Mouse (Mus musculus): Measurements from ENCODE around the gene Tspan18. TPM values are rescaled to one million over a fixed set of nuclear protein-coding genes. Genes with fewer than 3 reads are reported as not detected.

Gene Tspan18
- polyA plus RNA-seq, 1 experiment from 2014 or later, result 44.8 TPM

DNA sequence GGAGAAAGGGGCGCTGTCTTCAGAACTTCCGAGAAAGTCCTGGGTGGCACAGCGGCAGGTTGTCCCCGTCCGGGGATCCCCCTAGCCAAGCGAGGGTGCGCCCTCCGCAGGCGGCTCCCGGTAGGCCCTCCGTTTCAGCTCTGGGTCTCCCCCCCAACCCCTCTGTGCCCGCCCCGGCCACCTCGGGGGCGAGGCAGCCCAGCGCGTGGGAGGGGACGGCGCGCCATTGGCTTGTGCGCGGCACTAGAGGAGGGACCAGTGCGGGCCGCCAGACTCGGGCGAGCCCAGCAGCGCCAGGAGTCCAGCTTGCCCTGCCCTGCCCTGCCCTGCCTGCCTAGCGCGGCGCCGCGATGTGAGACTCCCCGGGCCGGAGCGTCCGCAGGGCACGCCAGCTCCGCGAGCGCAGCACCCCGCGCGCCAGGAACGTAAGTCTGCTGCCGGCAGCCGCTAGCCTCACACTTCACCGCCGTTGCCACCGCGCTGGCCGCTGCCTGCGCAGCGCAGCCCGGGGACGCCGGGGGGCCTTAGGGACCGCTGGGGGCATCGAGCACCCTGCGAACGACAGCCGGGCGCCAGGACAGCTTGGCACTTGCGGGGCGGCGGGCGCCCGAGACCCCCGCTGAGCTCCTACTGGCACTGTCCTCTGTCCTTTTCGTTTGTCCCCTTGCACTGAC is 146.8 kb downstream of the Tspan18 start, which contains the start of gene Trp53i11:
Trp53i11 (plus strand) TSS at position 226 of the 674 bp plus-strand sequence.
- Histone ChIP-seq H3K9me3 (replicated peaks) (no peaks in the 10 kb centered on the region), H3K4me1 (peaks cover 73% of the 10 kb centered on the region), H3K27ac (peak within 1 kb of the TSS; percentile 74), H3K9ac (peak within 1 kb of the TSS; percentile 80), H3K4me2 (peak within 1 kb of the TSS; percentile 100), H3K36me3 (no peaks in the 10 kb centered on the region), H3K4me3 (replicated peaks) (peak within 1 kb of the TSS; percentile 80), H3K27me3 (peaks cover 36% of the 10 kb centered on the region)
- WGBS, result 0% methylated on average over 61 of the region's 69 CpGs
- peak; percentile 90 for ATAC-seq (replicated peaks; ENCODE audit: low FRiP score)

DNA sequence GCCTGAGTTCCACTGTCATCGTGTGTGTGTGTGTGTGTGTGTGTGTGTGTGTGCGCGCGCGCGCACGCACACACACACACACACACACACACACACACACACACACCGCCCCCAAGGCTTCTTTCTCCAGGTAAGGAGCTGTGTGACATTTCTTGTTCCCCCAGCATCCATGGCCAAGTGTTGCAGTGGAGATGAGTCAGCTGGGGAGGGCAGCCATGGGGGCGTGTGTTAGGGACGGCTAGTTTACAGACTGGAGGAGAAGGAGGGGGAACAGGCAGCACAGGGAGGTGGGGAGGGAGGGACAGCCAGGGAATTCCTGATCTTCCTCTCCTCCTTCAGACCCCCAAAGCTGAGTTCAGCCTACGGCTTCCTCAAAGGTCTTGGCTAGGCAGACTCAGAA is 151.4 kb downstream of the Tspan18 start:
- peaks cover 71% of the 10 kb centered on the region for H3K27me3 ChIP-seq
- peaks cover 54% of the 10 kb centered on the region for H3K4me1 ChIP-seq
- WGBS, result 71% methylated on average over 11 of the region's 11 CpGs
- no peak overlapping the region for H3K9ac ChIP-seq
- H3K4me2 ChIP-seq, result no peak overlapping the region
- H3K9me3 ChIP-seq (replicated peaks), result no peaks in the 10 kb centered on the region
- no peak for ATAC-seq (replicated peaks; ENCODE audit: low FRiP score)
- H3K27ac ChIP-seq, result no peak overlapping the region
- H3K4me3 ChIP-seq (replicated peaks), result no peak overlapping the region
- H3K36me3 ChIP-seq, result no peaks in the 10 kb centered on the region

DNA sequence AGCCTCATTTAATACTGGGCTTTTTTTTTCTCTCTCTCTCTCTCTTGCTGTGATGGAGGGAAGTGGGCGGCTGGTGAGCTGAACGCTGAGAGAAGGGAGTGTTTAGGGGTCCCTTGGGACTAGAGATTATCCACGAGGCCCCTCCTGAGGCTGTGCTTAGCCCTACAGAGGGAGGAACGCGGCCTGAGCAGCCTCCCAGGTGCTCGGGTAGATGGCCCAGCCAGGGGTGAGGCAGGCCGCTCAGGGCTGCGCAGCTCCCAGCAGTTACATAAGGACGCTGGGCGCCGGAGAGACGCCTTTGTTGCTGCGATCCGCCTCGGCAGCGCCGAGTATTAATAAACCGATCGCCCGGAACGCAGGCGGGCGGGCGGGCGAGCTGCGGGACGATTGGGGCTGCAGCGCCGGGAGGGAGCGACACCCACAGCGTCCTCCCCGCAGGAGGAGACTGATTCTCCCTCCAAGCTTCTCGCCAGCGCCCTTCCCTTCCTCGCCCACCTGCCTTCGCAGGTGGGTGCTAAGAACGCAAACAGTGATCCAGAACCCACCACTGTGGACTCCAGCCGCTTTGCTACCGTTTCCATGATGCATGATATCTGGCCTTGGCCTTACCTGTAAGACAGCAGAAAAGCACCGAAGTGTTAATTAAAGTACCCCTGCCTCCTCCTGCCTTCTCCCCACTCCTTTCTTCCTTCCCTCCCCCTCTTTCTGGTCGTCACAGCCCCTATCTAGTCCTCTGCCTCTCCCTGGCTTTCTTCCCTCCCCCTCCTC is 154.0 kb downstream of the Tspan18 start:
- Histone ChIP-seq H3K4me2 (peak overlapping the region; percentile 64), H3K27me3 (peaks cover 54% of the 10 kb centered on the region), H3K27ac (no peak overlapping the region), H3K9me3 (replicated peaks) (no peaks in the 10 kb centered on the region), H3K9ac (peak overlapping the region; percentile 19; the same call in 1 of the 2 replicates), H3K4me1 (peaks cover 70% of the 10 kb centered on the region), H3K36me3 (no peaks in the 10 kb centered on the region), H3K4me3 (replicated peaks) (peak overlapping the region; percentile 31)
- WGBS, result 2% methylated on average over 40 of the region's 41 CpGs
- no peak for ATAC-seq (replicated peaks; ENCODE audit: low FRiP score)

DNA sequence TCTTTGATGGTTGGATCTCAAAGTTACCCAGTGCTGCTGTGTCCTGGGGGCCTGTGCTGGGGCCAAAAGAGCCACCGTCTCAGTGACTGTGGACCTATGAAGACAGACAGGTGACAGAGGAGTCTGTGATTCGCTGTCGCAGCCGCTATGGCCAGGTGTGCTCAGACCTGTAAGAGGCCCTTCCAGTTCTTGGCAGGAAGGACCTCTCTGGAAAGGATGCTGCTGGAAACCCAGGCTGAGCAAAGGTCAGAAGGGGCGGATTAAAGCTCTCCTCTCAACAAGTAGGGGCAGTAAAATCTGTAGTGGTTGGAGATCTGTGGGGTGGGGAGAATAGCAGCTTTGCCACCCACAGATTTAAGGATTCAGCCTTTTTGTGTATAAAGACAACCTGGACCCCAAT is 154.7 kb downstream of the Tspan18 start:
- Histone ChIP-seq H3K27ac (no peak overlapping the region), H3K36me3 (no peaks in the 10 kb centered on the region), H3K4me2 (peak overlapping the region; percentile 64; the same call in 1 of the 2 replicates), H3K27me3 (peaks cover 48% of the 10 kb centered on the region), H3K9ac (peak overlapping the region; percentile 19; the same call in 1 of the 2 replicates), H3K9me3 (replicated peaks) (no peaks in the 10 kb centered on the region), H3K4me3 (replicated peaks) (no peak overlapping the region), H3K4me1 (peaks cover 76% of the 10 kb centered on the region)
- ATAC-seq (replicated peaks; ENCODE audit: low FRiP score), result no peak
- WGBS, result 56% methylated on average over 5 of the region's 5 CpGs

DNA sequence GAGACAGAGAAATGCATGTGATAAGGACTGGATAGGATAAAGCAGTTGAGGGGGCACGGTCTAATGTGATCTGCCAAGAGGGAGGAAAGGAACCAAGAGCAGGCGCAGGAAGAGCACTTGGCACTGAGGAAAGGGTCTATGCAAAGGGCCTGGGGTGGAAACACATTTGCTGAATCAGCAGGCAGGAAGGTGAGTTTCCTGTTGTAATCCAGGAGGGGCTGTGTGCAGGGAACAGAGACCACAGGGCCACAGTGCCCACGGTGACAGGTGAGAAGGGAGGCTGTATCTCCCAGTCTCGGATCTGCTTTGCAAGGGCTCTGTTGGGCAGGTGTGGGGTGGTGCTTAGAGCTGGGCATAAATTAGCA is 156.0 kb downstream of the Tspan18 start:
- WGBS, result 67% methylated on average over 4 of the region's 4 CpGs
- H3K9ac ChIP-seq, result no peak overlapping the region
- no peak overlapping the region for H3K4me3 ChIP-seq (replicated peaks)
- no peak overlapping the region for H3K27ac ChIP-seq
- H3K36me3 ChIP-seq, result no peaks in the 10 kb centered on the region
- H3K9me3 ChIP-seq (replicated peaks), result no peaks in the 10 kb centered on the region
- ATAC-seq (replicated peaks; ENCODE audit: low FRiP score), result no peak
- peaks cover 40% of the 10 kb centered on the region for H3K27me3 ChIP-seq
- H3K4me2 ChIP-seq, result no peak overlapping the region
- peaks cover 72% of the 10 kb centered on the region for H3K4me1 ChIP-seq

DNA sequence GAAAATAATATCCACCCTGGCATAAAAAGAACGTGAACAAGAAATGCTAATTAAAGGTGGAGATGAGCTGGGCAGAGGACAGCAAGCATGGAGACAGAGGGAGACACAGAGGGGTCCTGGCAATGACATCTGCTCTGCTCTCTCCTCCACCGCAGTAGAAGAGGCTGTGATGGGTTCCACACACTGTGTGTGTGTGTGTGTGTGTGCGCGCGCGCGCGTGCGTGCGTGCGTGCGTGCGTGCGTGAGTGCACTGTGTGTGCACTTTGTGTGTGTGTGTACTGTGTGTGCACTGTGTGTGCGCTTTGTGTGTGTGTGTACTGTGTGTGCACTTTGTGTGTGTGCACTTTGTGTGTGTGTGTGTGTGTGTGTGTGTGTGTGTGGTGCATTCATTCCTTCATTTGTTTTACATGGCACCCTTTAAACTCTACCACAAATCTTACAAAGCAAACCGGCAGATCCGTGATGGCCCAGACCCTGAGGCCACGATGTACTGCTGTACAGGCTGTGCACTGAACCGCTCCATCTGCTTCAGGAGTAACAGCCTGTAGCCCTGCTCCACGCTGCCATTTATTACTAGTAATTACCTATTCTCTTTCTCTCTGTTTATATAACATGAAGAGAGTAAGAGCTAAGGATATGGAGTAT is 156.5 kb downstream of the Tspan18 start:
- ATAC-seq (replicated peaks; ENCODE audit: low FRiP score), result no peak

DNA sequence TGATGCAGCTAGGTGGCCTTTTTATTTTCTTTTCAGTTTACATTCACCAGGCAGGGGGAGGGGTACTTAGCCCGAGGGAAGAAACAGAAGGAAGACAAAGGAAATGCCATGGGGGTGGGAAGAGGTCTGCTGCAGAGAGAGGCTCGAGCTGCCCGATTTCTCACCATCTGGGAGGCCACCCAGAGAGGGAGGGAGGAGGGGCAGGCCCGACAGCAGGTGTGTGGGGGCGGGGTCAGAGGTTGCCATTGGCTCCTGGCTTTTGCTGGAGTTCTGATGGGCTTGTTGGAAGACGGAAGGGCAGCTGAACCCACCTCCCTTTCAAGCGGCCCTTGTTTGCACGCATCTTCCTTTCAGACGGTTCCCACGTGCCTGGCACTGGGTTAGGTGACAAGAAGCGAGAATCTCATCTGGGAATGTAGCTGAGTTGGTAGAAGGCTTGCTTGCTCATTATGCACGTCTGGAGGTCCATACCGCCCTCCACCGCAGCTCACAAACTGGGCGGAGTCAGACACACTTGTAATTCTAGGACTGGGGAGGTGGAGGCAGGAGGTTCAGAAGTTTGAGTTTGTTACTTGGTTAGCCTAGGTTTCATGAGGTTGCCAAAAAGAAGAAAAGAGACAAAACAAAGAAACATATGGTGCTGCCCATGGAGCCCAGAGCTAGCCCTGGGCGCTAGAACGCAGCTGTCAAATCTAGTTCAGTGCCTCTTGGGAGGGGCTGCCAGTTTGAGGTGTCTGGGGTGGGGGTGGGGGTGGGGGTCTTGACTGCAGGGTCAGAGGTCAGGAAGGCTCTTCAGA is 157.2 kb downstream of the Tspan18 start:
- Histone ChIP-seq H3K4me1 (peaks cover 67% of the 10 kb centered on the region), H3K27ac (peak overlapping the region; percentile 24), H3K4me2 (peak overlapping the region; percentile 51), H3K27me3 (peaks cover 32% of the 10 kb centered on the region), H3K4me3 (replicated peaks) (peak overlapping the region; percentile 27), H3K9me3 (replicated peaks) (no peaks in the 10 kb centered on the region), H3K9ac (no peak overlapping the region), H3K36me3 (no peaks in the 10 kb centered on the region)
- WGBS, result 6% methylated on average over 17 of the region's 17 CpGs
- peak; percentile 47 for ATAC-seq (replicated peaks; ENCODE audit: low FRiP score)

More for the DNA sequence above, 156.5 kb downstream of the Tspan18 start:
- 68% methylated on average over 20 of the region's 20 CpGs for WGBS
- Histone ChIP-seq H3K36me3 (no peaks in the 10 kb centered on the region), H3K4me2 (no peak overlapping the region), H3K27me3 (peaks cover 38% of the 10 kb centered on the region), H3K27ac (no peak overlapping the region), H3K4me1 (peaks cover 67% of the 10 kb centered on the region), H3K4me3 (replicated peaks) (no peak overlapping the region), H3K9ac (no peak overlapping the region), H3K9me3 (replicated peaks) (no peaks in the 10 kb centered on the region)

DNA sequence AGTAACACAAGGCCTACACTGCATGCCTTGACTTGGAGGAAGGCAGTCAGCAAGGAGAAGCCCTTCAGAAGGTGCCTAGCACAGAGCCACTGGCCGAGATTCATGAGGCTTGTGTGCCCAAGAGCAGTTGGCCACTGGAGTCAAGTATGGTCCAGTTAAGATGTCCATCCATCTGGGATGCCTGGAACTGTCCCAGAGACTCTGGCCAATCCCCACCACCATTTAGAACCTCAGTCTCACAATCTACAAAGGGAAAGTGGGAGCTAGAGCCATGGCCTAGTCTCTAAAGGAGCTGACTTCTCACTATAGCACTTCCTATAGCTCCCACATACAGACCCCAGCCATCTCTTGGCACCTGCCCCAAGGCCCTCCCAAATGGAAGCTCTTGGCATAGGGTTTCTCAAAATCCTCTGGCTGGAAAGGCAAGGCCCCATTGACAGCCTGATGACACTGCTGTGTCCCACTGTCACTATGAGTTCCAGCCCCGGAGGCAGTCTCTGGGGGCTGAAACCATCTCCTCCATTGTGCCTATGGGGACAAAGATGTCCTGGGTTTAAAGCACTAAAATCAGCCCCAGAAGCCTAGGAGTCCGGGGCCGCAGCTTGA is 158.0 kb downstream of the Tspan18 start:
- Histone ChIP-seq H3K4me3 (replicated peaks) (no peak overlapping the region), H3K36me3 (no peaks in the 10 kb centered on the region), H3K9ac (no peak overlapping the region), H3K4me2 (peak overlapping the region; percentile 51), H3K27me3 (peaks cover 24% of the 10 kb centered on the region), H3K27ac (no peak overlapping the region; the same call in 1 of the 2 replicates), H3K9me3 (replicated peaks) (no peaks in the 10 kb centered on the region), H3K4me1 (peaks cover 67% of the 10 kb centered on the region)
- WGBS, result 27% methylated on average over 4 of the region's 4 CpGs
- ATAC-seq (replicated peaks; ENCODE audit: low FRiP score), result no peak

DNA sequence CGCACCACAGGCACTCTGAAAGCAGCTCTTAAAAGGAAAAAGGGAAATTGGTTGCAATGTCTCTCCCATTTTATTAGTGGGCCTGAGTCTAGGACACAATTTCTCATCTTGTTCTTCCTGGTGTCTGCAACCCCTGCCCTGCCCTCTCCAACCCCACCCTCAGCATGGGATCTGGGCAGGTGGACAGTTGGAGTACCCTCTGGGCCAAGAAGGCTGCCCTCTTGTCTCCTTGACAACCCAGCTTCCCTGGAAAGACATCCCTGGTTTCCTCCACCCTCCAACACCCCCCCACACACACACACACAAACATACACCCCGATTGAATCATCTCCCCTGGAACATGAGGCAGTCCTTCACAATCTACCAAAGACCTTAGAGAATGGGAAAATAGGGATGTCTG is 158.6 kb downstream of the Tspan18 start:
- Histone ChIP-seq H3K9ac (no peak overlapping the region), H3K27me3 (peaks cover 23% of the 10 kb centered on the region), H3K36me3 (no peaks in the 10 kb centered on the region), H3K4me3 (replicated peaks) (no peak overlapping the region), H3K9me3 (replicated peaks) (no peaks in the 10 kb centered on the region), H3K4me2 (no peak overlapping the region), H3K27ac (no peak overlapping the region), H3K4me1 (peaks cover 67% of the 10 kb centered on the region)
- no peak for ATAC-seq (replicated peaks; ENCODE audit: low FRiP score)
- 73% methylated on average over 2 of the region's 2 CpGs for WGBS

DNA sequence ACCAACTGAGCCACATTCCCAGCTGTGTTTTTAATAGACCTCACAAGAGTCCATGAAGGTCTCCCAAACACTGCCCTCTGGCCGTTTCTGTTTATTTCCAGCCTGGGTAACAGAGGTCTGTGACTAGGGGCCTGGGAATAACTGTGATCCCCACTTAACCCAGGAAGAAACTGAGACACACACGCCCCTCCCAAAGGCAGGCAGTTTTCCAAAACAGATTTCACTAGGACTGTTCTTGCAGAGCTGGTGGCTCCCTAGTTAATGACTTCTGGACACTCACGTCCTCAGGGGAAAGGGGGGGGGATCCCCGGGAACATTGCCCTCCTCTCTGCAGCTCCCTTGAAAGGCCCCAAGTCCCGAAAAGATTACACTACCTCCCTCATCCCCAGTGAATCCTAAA is 159.0 kb downstream of the Tspan18 start:
- no peak overlapping the region for H3K9ac ChIP-seq
- ATAC-seq (replicated peaks; ENCODE audit: low FRiP score), result no peak; the same call in 1 of the 2 replicates
- H3K4me1 ChIP-seq, result peaks cover 66% of the 10 kb centered on the region
- no peaks in the 10 kb centered on the region for H3K9me3 ChIP-seq (replicated peaks)
- H3K4me3 ChIP-seq (replicated peaks), result no peak overlapping the region
- no peak overlapping the region for H3K4me2 ChIP-seq
- no peak overlapping the region for H3K27ac ChIP-seq
- H3K27me3 ChIP-seq, result peaks cover 24% of the 10 kb centered on the region
- 16% methylated on average over 5 of the region's 5 CpGs for WGBS
- H3K36me3 ChIP-seq, result no peaks in the 10 kb centered on the region

DNA sequence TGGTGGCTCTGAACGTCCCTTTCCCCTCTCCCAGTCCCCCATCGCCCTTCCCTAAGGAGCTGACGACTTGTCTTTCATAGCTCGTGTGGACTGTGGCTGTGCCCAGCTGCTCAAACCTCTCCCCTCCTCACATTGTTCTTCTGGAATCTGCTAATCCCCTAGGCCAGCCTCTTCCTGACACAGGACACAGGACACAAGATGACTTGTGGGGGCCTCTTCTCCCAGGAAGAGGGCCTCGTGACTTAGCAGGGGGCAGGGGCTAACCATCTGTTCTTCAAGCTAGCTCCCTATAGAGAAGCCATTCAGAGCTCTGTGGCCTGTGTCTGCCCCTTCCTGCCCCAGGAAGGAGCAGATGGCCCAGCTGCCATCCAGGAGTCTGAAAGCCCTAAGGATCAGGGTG is 160.1 kb downstream of the Tspan18 start:
- 35% methylated on average over 5 of the region's 5 CpGs for WGBS
- H3K27me3 ChIP-seq, result peaks cover 25% of the 10 kb centered on the region
- no peaks in the 10 kb centered on the region for H3K9me3 ChIP-seq (replicated peaks)
- H3K4me2 ChIP-seq, result no peak overlapping the region
- H3K4me1 ChIP-seq, result peaks cover 55% of the 10 kb centered on the region
- no peak overlapping the region for H3K9ac ChIP-seq
- no peak overlapping the region for H3K4me3 ChIP-seq (replicated peaks)
- no peaks in the 10 kb centered on the region for H3K36me3 ChIP-seq
- no peak for ATAC-seq (replicated peaks; ENCODE audit: low FRiP score)
- no peak overlapping the region for H3K27ac ChIP-seq
